24 mouse cellular contexts compared by ENCODE assay signal in the genomic region with DNA sequence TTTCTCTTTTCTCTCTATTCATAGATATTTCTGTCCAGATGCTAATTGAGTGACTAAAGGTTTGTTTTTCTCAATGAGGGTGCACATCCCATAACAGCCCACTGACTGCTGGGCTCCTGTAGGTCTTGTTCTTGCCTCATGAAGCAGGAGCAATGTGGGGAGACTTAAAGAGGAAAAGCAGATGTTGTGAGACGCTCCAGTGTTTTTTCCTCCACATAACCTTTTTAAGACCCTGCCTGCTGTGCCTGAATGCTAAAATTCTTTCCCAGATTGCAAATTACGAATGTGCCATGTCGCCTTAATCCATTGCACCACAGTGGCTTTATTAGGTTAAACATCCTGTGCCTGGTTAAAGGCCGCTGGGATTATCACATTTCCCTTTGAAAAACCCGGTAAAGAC.
A peak's percentile ranks its signal among the peaks of the same experiment; 100 is the strongest.
DNase-seq lines count a peak whose midpoint lies in the region; ATAC-seq lines count a peak whose summit lies in the region.
"Had no signal": no experiment of that assay in that cellular context is flagged by ENCODE, and none has a peak within 500 bp of the region (broad histone marks: within the 10 kb centered on the region; RNA-seq: fewer than 3 reads in every experiment).

No protein-coding gene starts in this region.

- no peak for DNase-seq in embryonic facial prominence, embryonic 10.5 days (ENCODE audit: low spot score)
- DNase-seq in limb, embryonic 11.5 days (ENCODE audit: low spot score) = peak; percentile 42
- DNase-seq in testis, postnatal 14 days (ENCODE audit: low spot score) = no peak
- DNase-seq in gastrocnemius, adult 8-10 months (ENCODE audit: low spot score in 2 of 2) = no peak
- no peak for DNase-seq in urinary bladder, adult 18-20 months (ENCODE audit: low spot score in 2 of 2)
- DNase-seq: adrenal gland, adult 8-10 months; cerebellum, adult 11-12 months; cerebellum, postnatal 25 days; kidney, adult 9 months; lung, adult 2 months; lung, postnatal 36 days; right cerebral cortex, postnatal 14 days; thymus, postnatal 14 days had no signal

- H3K36me3 ChIP-seq in embryonic facial prominence, embryonic 12.5 days = no peaks in the 10 kb centered on the region
- no peaks in the 10 kb centered on the region for H3K36me3 ChIP-seq in embryonic facial prominence, embryonic 10.5 days (replicated peaks)
- no peaks in the 10 kb centered on the region for H3K36me3 ChIP-seq in midbrain, embryonic 15.5 days (replicated peaks)
- no peaks in the 10 kb centered on the region for H3K36me3 ChIP-seq in midbrain, embryonic 16.5 days (ENCODE audit: control insufficient read depth, insufficient read depth, low read length)
- H3K36me3 ChIP-seq in limb, embryonic 11.5 days (ENCODE audit: control insufficient read depth, insufficient read depth, low read length) = no peaks in the 10 kb centered on the region
- H3K36me3 ChIP-seq: G1E; heart, embryonic 13.5 days; midbrain, embryonic 13.5 days; stomach, embryonic 15.5 days had no signal

- no peaks in the 10 kb centered on the region for H3K9me3 ChIP-seq in embryonic facial prominence, embryonic 12.5 days
- no peaks in the 10 kb centered on the region for H3K9me3 ChIP-seq in embryonic facial prominence, embryonic 10.5 days
- H3K9me3 ChIP-seq in midbrain, embryonic 15.5 days = no peaks in the 10 kb centered on the region
- peaks cover 3% of the 10 kb centered on the region; the same call in 1 of the 2 replicates for H3K9me3 ChIP-seq in midbrain, embryonic 16.5 days (replicated peaks; ENCODE audit: control insufficient read depth, low read length, poor library complexity, severe bottlenecking)
- no peaks in the 10 kb centered on the region for H3K9me3 ChIP-seq in limb, embryonic 11.5 days (ENCODE audit: control insufficient read depth, low read length)
- H3K9me3 ChIP-seq: heart, embryonic 13.5 days; stomach, embryonic 15.5 days had no signal

- H3K4me3 ChIP-seq in embryonic facial prominence, embryonic 12.5 days = no peak overlapping the region
- H3K4me3 ChIP-seq in embryonic facial prominence, embryonic 10.5 days = no peak overlapping the region
- H3K4me3 ChIP-seq in midbrain, embryonic 15.5 days = no peak overlapping the region
- H3K4me3 ChIP-seq in midbrain, embryonic 16.5 days (ENCODE audit: low read depth, low read length) = no peak overlapping the region
- H3K4me3 ChIP-seq in limb, embryonic 11.5 days (ENCODE audit: low read depth, low read length) = no peak overlapping the region
- H3K4me3 ChIP-seq: heart, embryonic 13.5 days; layer of hippocampus, adult 2 months; left cerebral cortex, adult 2 months; midbrain, embryonic 13.5 days; stomach, embryonic 15.5 days had no signal

- no peak for ATAC-seq in embryonic facial prominence, embryonic 12.5 days (ENCODE audit: insufficient number of reproducible peaks, insufficient read depth, low FRiP score, low TSS enrichment)
- no peak for ATAC-seq in midbrain, embryonic 15.5 days (replicated peaks)
- no peak for ATAC-seq in midbrain, embryonic 16.5 days
- ATAC-seq in limb, embryonic 11.5 days (ENCODE audit: insufficient number of reproducible peaks, low FRiP score, low TSS enrichment, low read depth) = no peak
- ATAC-seq: CD4-positive, CD25-positive, alpha-beta regulatory T cell, adult 4 months; forebrain, embryonic 14.5 days; midbrain, embryonic 13.5 days had no signal

- H3K27ac ChIP-seq in embryonic facial prominence, embryonic 12.5 days = no peak overlapping the region
- H3K27ac ChIP-seq in embryonic facial prominence, embryonic 10.5 days (replicated peaks) = no peak overlapping the region; the same call in 1 of the 2 replicates
- H3K27ac ChIP-seq in midbrain, embryonic 15.5 days = no peak overlapping the region
- H3K27ac ChIP-seq in midbrain, embryonic 16.5 days (ENCODE audit: low read length) = no peak overlapping the region
- H3K27ac ChIP-seq in limb, embryonic 11.5 days (replicated peaks; ENCODE audit: low read depth, low read length) = no peak overlapping the region; the same call in 1 of the 2 replicates
- H3K27ac ChIP-seq: heart, embryonic 13.5 days; layer of hippocampus, adult 2 months; left cerebral cortex, adult 2 months; midbrain, embryonic 13.5 days; stomach, embryonic 15.5 days had no signal

- no peaks in the 10 kb centered on the region for H3K27me3 ChIP-seq in embryonic facial prominence, embryonic 12.5 days
- H3K27me3 ChIP-seq in embryonic facial prominence, embryonic 10.5 days (replicated peaks; ENCODE audit: low read depth, poor library complexity, severe bottlenecking) = no peaks in the 10 kb centered on the region; the same call in 1 of the 2 replicates
- no peaks in the 10 kb centered on the region for H3K27me3 ChIP-seq in midbrain, embryonic 15.5 days (replicated peaks)
- H3K27me3 ChIP-seq in midbrain, embryonic 16.5 days (ENCODE audit: control insufficient read depth, insufficient read depth, low read depth, low read length) = no peaks in the 10 kb centered on the region
- no peaks in the 10 kb centered on the region for H3K27me3 ChIP-seq in limb, embryonic 11.5 days (ENCODE audit: control insufficient read depth, insufficient read depth, low read length)
- H3K27me3 ChIP-seq: heart, embryonic 13.5 days; midbrain, embryonic 13.5 days; stomach, embryonic 15.5 days had no signal

- H3K4me2 ChIP-seq in embryonic facial prominence, embryonic 12.5 days (replicated peaks) = peak overlapping the region; percentile 14; the same call in 1 of the 2 replicates
- 0 out of 2 replicates have a peak overlapping the region, but pooled peaks have one; percentile 2 for H3K4me2 ChIP-seq in midbrain, embryonic 15.5 days
- H3K4me2 ChIP-seq in midbrain, embryonic 16.5 days (ENCODE audit: low read length) = no peak overlapping the region
- no peak overlapping the region for H3K4me2 ChIP-seq in limb, embryonic 11.5 days (ENCODE audit: low read depth, severe bottlenecking)
- H3K4me2 ChIP-seq: heart, embryonic 13.5 days; midbrain, embryonic 13.5 days; stomach, embryonic 15.5 days had no signal

- no peak overlapping the region for H3K9ac ChIP-seq in embryonic facial prominence, embryonic 12.5 days
- no peak overlapping the region for H3K9ac ChIP-seq in midbrain, embryonic 15.5 days
- no peak overlapping the region for H3K9ac ChIP-seq in midbrain, embryonic 16.5 days (ENCODE audit: low read depth, low read length)
- H3K9ac ChIP-seq in limb, embryonic 11.5 days (ENCODE audit: low read length) = no peak overlapping the region
- H3K9ac ChIP-seq: heart, embryonic 13.5 days; midbrain, embryonic 13.5 days; stomach, embryonic 15.5 days had no signal

- WGBS in embryonic facial prominence, embryonic 12.5 days = 3% methylated on average over 5 of the region's 5 CpGs
- 9% methylated on average over 5 of the region's 5 CpGs for WGBS in embryonic facial prominence, embryonic 10.5 days
- 6% methylated on average over 5 of the region's 5 CpGs for WGBS in midbrain, embryonic 15.5 days
- 5% methylated on average over 5 of the region's 5 CpGs for WGBS in midbrain, embryonic 16.5 days
- WGBS in limb, embryonic 11.5 days = 8% methylated on average over 5 of the region's 5 CpGs

- H3K4me1 ChIP-seq in embryonic facial prominence, embryonic 12.5 days = peaks cover 14% of the 10 kb centered on the region; the same call in 1 of the 2 replicates
- peaks cover 23% of the 10 kb centered on the region for H3K4me1 ChIP-seq in embryonic facial prominence, embryonic 10.5 days
- peaks cover 9% of the 10 kb centered on the region for H3K4me1 ChIP-seq in midbrain, embryonic 15.5 days
- H3K4me1 ChIP-seq in midbrain, embryonic 16.5 days (ENCODE audit: control insufficient read depth, insufficient read depth, low read length) = peaks cover 6% of the 10 kb centered on the region; the same call in 1 of the 2 replicates
- 0 out of 2 replicates have a peak, but pooled peaks cover 5% of the 10 kb centered on the region for H3K4me1 ChIP-seq in limb, embryonic 11.5 days (ENCODE audit: control insufficient read depth, insufficient read depth, low read length)
- H3K4me1 ChIP-seq: heart, embryonic 13.5 days; stomach, embryonic 15.5 days had no signal

Comparison
In these comparisons a context has a peak if more than half of its experiments do, and no peak if none do; other contexts are left out.
1. H3K4me2 ChIP-seq: peak in embryonic facial prominence, embryonic 12.5 days (single experiment) and midbrain, embryonic 15.5 days (single experiment); none in midbrain, embryonic 16.5 days (single experiment) and limb, embryonic 11.5 days (single experiment).